Mouse (Mus musculus) sigmoid colon, adult 10 weeks (tissue): ENCODE measurements around the gene Cyp2a4. TPM values are rescaled to one million over a fixed set of nuclear protein-coding genes. Genes with fewer than 3 reads are reported as not detected.

ENCODE experiments used
- polyA plus RNA-seq: library from polyadenylated mRNA; stranded (reverse); fragments of 350-450 nt; fragmentation: Illumina TruSeq; extraction: RNeasy Lipid Tissue Mini Kit (QIAGEN cat#74804); gene quantifications from one replicate; pipeline ENCODE4 v1.2.3, GENCODE M21; 2014; ENCODE audit warnings: low read depth, low replicate concordance

The Cyp2a4 gene
- polyA plus RNA-seq = not detected

DNA sequence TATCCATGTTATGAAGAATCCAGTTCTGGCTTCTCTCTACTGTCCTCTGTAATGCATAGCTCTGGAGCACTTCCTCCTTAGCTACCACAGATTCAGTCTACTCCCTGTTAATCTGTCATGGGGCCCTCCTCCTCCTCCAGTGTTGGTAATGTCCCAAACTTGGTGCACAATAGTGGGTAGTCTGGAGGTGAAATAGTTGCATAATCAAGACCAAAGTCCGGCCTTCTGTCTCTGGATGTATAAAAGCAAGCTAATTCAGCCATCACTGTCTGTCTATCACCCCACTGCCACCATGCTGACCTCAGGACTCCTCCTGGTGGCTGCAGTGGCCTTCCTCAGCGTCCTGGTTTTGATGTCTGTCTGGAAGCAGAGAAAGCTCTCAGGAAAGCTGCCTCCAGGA lies at the start of gene Cyp2a4:
Cyp2a4 (plus strand) TSS at position 244 of the 400 bp plus-strand sequence.

DNA sequence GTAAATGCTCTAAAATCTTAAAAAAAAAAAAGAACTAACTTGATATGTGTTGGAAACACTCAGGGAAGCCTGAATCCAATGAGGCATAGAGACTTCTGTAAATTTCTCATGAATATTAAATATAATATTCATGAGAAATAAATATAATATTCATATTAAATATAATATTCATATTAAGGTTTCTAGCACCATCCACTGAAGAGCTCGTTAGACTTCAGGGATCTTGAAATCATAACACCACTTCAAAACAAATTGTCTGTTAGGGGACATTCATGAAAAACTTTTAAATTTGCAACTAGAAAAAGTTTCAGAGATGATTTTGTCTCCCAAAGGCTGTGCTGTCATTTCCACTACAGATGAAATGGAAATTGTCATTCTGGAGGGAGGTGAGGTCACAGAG lies 46.9 kb upstream of the Cyp2a4 start, which contains the start of gene Vmn1r184:
Vmn1r184 (plus strand) TSS at position 301 of the 400 bp plus-strand sequence.

Other genes with a start within 250 kb of the Cyp2a4 start
- not detected for gene Cyp2b13, start 245.7 kb upstream of the Cyp2a4 start, polyA plus RNA-seq
- gene Cyp2b9, start 133.8 kb upstream of the Cyp2a4 start, polyA plus RNA-seq = not detected
- not detected for gene Vmn1r184, start 46.8 kb upstream of the Cyp2a4 start, polyA plus RNA-seq
- gene Nlrp9c, start 96.5 kb downstream of the Cyp2a4 start, polyA plus RNA-seq = not detected
- not detected for gene Nlrp4a, start 127.9 kb downstream of the Cyp2a4 start, polyA plus RNA-seq
- gene Nlrp9a, start 227.9 kb downstream of the Cyp2a4 start, polyA plus RNA-seq = not detected